Mouse (Mus musculus) lung, adult 2 months (tissue): Measurements from ENCODE around the gene Plxna2.

Experiments
- CTCF ChIP-seq: fragments of 200-500 bp; IDR thresholded peaks from 2 replicates; pipeline ENCODE4 v1.5.1; 2011; ENCODE audit warnings: mild to moderate bottlenecking, low read length, control low read depth; ENCODE audit not compliant: insufficient read depth
- POLR2A ChIP-seq: fragments of 200-500 bp; IDR thresholded peaks from 2 replicates; pipeline ENCODE4 v1.6.1; 2011; ENCODE audit warnings: low read depth, mild to moderate bottlenecking, control low read depth, low read length, borderline replicate concordance; ENCODE audit errors: extremely low read depth

DNA sequence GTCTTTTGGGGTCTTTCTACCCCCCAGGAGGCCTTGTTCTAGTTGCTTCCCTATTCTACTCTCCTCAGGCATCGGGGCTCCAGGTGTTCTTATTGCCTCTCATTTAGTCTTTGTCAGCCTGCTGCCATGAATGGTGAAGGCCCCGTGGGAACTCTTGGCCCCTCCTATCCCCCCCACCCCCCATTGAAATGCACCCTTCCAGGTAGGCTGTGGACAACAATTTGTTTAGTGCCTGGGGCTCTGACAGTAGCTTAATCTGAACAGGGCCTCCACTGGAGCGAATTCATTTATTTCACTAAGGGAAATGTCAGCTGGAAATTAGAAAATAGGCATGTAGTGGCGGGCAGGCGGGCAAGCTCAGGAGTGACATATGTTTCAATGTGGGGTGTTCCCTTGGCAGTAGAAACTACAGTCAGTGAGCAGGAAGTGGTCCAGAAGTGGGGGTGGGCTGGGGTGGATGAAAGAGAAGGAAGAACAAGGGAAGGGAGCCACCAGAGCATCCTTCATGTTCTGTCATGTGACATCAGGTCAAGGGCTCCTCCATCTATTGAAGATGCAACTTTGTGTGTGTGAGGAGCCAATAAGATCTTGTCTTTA lies 162.9 kb downstream of the Plxna2 start:
- TF ChIP-seq CTCF (no peak), POLR2A (no peak)
